Mouse (Mus musculus): ENCODE measurements at regions not wholly inside any gene's neighbourhood (a gene's known extent, or its start where the extent isn't known, plus 50 kb on each side); places are given as distances from the start of the nearest gene placed in this dataset.

- 6% methylated on average over 4 of the region's 4 CpGs for WGBS
- DNase-seq (ENCODE audit: low spot score), result peak; percentile 54
- peak overlapping the region; percentile 48; the same call in 1 of the 2 replicates for H3K27ac ChIP-seq (ENCODE audit: low read depth, low read length)
- no peak overlapping the region for H3K4me3 ChIP-seq (ENCODE audit: low read depth, low read length)
- peaks cover 9% of the 10 kb centered on the region for H3K4me1 ChIP-seq (replicated peaks; ENCODE audit: control insufficient read depth, insufficient read depth, low read length)
- peak overlapping the region; percentile 12 for H3K4me2 ChIP-seq (replicated peaks; ENCODE audit: low read depth, low read length)
- H3K27me3 ChIP-seq (ENCODE audit: control insufficient read depth, insufficient read depth, low read length), result peaks cover 56% of the 10 kb centered on the region
- no peaks in the 10 kb centered on the region for H3K36me3 ChIP-seq (ENCODE audit: control insufficient read depth, insufficient read depth, low read length)
- 0 out of 2 replicates have a peak overlapping the region, but pooled peaks have one; percentile 16 for H3K9ac ChIP-seq (ENCODE audit: low read depth, low read length)
- H3K9me3 ChIP-seq (ENCODE audit: control insufficient read depth, low read length), result no peaks in the 10 kb centered on the region
- peak; percentile 65 for ATAC-seq (ENCODE audit: low FRiP score)
Observed at GRCm38 (mm10) chr5:139598715-139599114, 55.4 kb downstream of the Uncx start.

- DNase-seq (ENCODE audit: low spot score), result peak; percentile 74
- peaks cover 10% of the 10 kb centered on the region for H3K4me1 ChIP-seq (replicated peaks; ENCODE audit: control insufficient read depth, insufficient read depth, low read length)
- peak overlapping the region; percentile 48 for H3K27ac ChIP-seq (ENCODE audit: low read depth, low read length)
- H3K9me3 ChIP-seq (ENCODE audit: control insufficient read depth, low read length), result no peaks in the 10 kb centered on the region
- H3K27me3 ChIP-seq (ENCODE audit: control insufficient read depth, insufficient read depth, low read length), result peaks cover 58% of the 10 kb centered on the region
- peak; percentile 87 for ATAC-seq (ENCODE audit: low FRiP score)
- H3K36me3 ChIP-seq (ENCODE audit: control insufficient read depth, insufficient read depth, low read length), result no peaks in the 10 kb centered on the region
- H3K4me3 ChIP-seq (ENCODE audit: low read depth, low read length), result no peak overlapping the region
- H3K9ac ChIP-seq (ENCODE audit: low read depth, low read length), result peak overlapping the region; percentile 25; the same call in 1 of the 2 replicates
- 1% methylated on average over 24 of the region's 25 CpGs for whole genome bisulfite sequencing
- peak overlapping the region; percentile 12 for H3K4me2 ChIP-seq (replicated peaks; ENCODE audit: low read depth, low read length)
Observed at GRCm38 (mm10) chr5:139599191-139599937, 56.1 kb downstream of the Uncx start.

- DNase-seq (ENCODE audit: low spot score), result peak; percentile 33
- 3% methylated on average over 15 of the region's 15 CpGs for WGBS
- Histone ChIP-seq H3K9me3 (ENCODE audit: control insufficient read depth, low read length) (no peaks in the 10 kb centered on the region), H3K4me3 (ENCODE audit: low read depth, low read length) (0 out of 2 replicates have a peak overlapping the region, but pooled peaks have one; percentile 10), H3K4me1 (replicated peaks; ENCODE audit: control insufficient read depth, insufficient read depth, low read length) (peaks cover 10% of the 10 kb centered on the region), H3K27me3 (ENCODE audit: control insufficient read depth, insufficient read depth, low read length) (peaks cover 56% of the 10 kb centered on the region), H3K36me3 (ENCODE audit: control insufficient read depth, insufficient read depth, low read length) (no peaks in the 10 kb centered on the region), H3K9ac (ENCODE audit: low read depth, low read length) (no peak overlapping the region), H3K27ac (ENCODE audit: low read depth, low read length) (no peak overlapping the region; the same call in 1 of the 2 replicates), H3K4me2 (replicated peaks; ENCODE audit: low read depth, low read length) (no peak overlapping the region)
- ATAC-seq (ENCODE audit: low FRiP score), result no peak
Observed at GRCm38 (mm10) chr5:139600213-139600612, 56.9 kb downstream of the Uncx start.

- Histone ChIP-seq H3K4me3 (ENCODE audit: low read depth, low read length) (no peak overlapping the region), H3K4me1 (replicated peaks; ENCODE audit: control insufficient read depth, insufficient read depth, low read length) (peaks cover 10% of the 10 kb centered on the region), H3K9me3 (ENCODE audit: control insufficient read depth, low read length) (no peaks in the 10 kb centered on the region), H3K27ac (ENCODE audit: low read depth, low read length) (no peak overlapping the region), H3K27me3 (ENCODE audit: control insufficient read depth, insufficient read depth, low read length) (peaks cover 45% of the 10 kb centered on the region), H3K36me3 (ENCODE audit: control insufficient read depth, insufficient read depth, low read length) (no peaks in the 10 kb centered on the region), H3K9ac (ENCODE audit: low read depth, low read length) (no peak overlapping the region), H3K4me2 (replicated peaks; ENCODE audit: low read depth, low read length) (no peak overlapping the region)
- 83% methylated on average over 4 of the region's 4 CpGs for WGBS
- ATAC-seq (ENCODE audit: low FRiP score), result no peak
- DNase-seq (ENCODE audit: low spot score), result no peak
Observed at GRCm38 (mm10) chr5:139602860-139603259, 59.6 kb downstream of the Uncx start.

- no peak for DNase-seq (ENCODE audit: low spot score)
- no peak for ATAC-seq (ENCODE audit: low FRiP score)
- Histone ChIP-seq H3K4me3 (ENCODE audit: low read depth, low read length) (no peak overlapping the region), H3K4me1 (replicated peaks; ENCODE audit: control insufficient read depth, insufficient read depth, low read length) (peaks cover 7% of the 10 kb centered on the region), H3K27ac (ENCODE audit: low read depth, low read length) (no peak overlapping the region), H3K4me2 (replicated peaks; ENCODE audit: low read depth, low read length) (no peak overlapping the region), H3K9me3 (ENCODE audit: control insufficient read depth, low read length) (no peaks in the 10 kb centered on the region), H3K27me3 (ENCODE audit: control insufficient read depth, insufficient read depth, low read length) (peaks cover 38% of the 10 kb centered on the region), H3K36me3 (ENCODE audit: control insufficient read depth, insufficient read depth, low read length) (no peaks in the 10 kb centered on the region), H3K9ac (ENCODE audit: low read depth, low read length) (no peak overlapping the region)
- WGBS, result 17% methylated on average over 4 of the region's 4 CpGs
Observed at GRCm38 (mm10) chr5:139603535-139603934, 60.2 kb downstream of the Uncx start.

GRCm38 (mm10) chr5:139604327-139604726 is 61.0 kb downstream of the Uncx start:
- H3K9me3 ChIP-seq (ENCODE audit: control insufficient read depth, low read length), result no peaks in the 10 kb centered on the region
- H3K27ac ChIP-seq (ENCODE audit: low read depth, low read length), result no peak overlapping the region
- H3K27me3 ChIP-seq (ENCODE audit: control insufficient read depth, insufficient read depth, low read length), result peaks cover 34% of the 10 kb centered on the region
- no peak overlapping the region for H3K9ac ChIP-seq (ENCODE audit: low read depth, low read length)
- H3K4me2 ChIP-seq (replicated peaks; ENCODE audit: low read depth, low read length), result no peak overlapping the region
- DNase-seq (ENCODE audit: low spot score) (no peak), ATAC-seq (ENCODE audit: low FRiP score) (no peak)
- peaks cover 6% of the 10 kb centered on the region; the same call in 1 of the 2 replicates for H3K4me1 ChIP-seq (replicated peaks; ENCODE audit: control insufficient read depth, insufficient read depth, low read length)
- WGBS, result 42% methylated on average over 4 of the region's 4 CpGs
- no peaks in the 10 kb centered on the region for H3K36me3 ChIP-seq (ENCODE audit: control insufficient read depth, insufficient read depth, low read length)
- no peak overlapping the region for H3K4me3 ChIP-seq (ENCODE audit: low read depth, low read length)

GRCm38 (mm10) chr5:139610610-139611520 is 67.6 kb downstream of the Uncx start:
- Histone ChIP-seq H3K9me3 (ENCODE audit: control insufficient read depth, low read length) (no peaks in the 10 kb centered on the region), H3K9ac (ENCODE audit: low read depth, low read length) (no peak overlapping the region), H3K4me2 (replicated peaks; ENCODE audit: low read depth, low read length) (no peak overlapping the region), H3K27ac (ENCODE audit: low read depth, low read length) (peak overlapping the region; percentile 74), H3K4me3 (ENCODE audit: low read depth, low read length) (no peak overlapping the region), H3K4me1 (replicated peaks; ENCODE audit: control insufficient read depth, insufficient read depth, low read length) (no peaks in the 10 kb centered on the region), H3K27me3 (ENCODE audit: control insufficient read depth, insufficient read depth, low read length) (0 out of 2 replicates have a peak, but pooled peaks cover 3% of the 10 kb centered on the region), H3K36me3 (ENCODE audit: control insufficient read depth, insufficient read depth, low read length) (no peaks in the 10 kb centered on the region)
- 53% methylated on average over 28 of the region's 28 CpGs for WGBS
- DNase-seq (ENCODE audit: low spot score), result peak; percentile 68
- ATAC-seq (ENCODE audit: low FRiP score), result peak; percentile 67

- WGBS, result 67% methylated on average over 5 of the region's 5 CpGs
- Histone ChIP-seq H3K27ac (ENCODE audit: low read depth, low read length) (no peak overlapping the region), H3K36me3 (ENCODE audit: control insufficient read depth, insufficient read depth, low read length) (no peaks in the 10 kb centered on the region), H3K4me2 (replicated peaks; ENCODE audit: low read depth, low read length) (no peak overlapping the region), H3K9ac (ENCODE audit: low read depth, low read length) (no peak overlapping the region), H3K9me3 (ENCODE audit: control insufficient read depth, low read length) (no peaks in the 10 kb centered on the region), H3K4me1 (replicated peaks; ENCODE audit: control insufficient read depth, insufficient read depth, low read length) (no peaks in the 10 kb centered on the region), H3K27me3 (ENCODE audit: control insufficient read depth, insufficient read depth, low read length) (0 out of 2 replicates have a peak, but pooled peaks cover 3% of the 10 kb centered on the region), H3K4me3 (ENCODE audit: low read depth, low read length) (no peak overlapping the region)
- DNase-seq (ENCODE audit: low spot score) (no peak), ATAC-seq (ENCODE audit: low FRiP score) (no peak)
Observed at GRCm38 (mm10) chr5:139612224-139612623, 68.9 kb downstream of the Uncx start.

Data from hindbrain, embryonic 11.5 days (tissue).